Mouse (Mus musculus): ENCODE data around the gene 1700001C19Rik. TPM values are rescaled to one million over a fixed set of nuclear protein-coding genes. Genes with fewer than 3 reads are reported as not detected.
A peak's percentile ranks its signal among the peaks of the same experiment; 100 is the strongest.

Gene 1700001C19Rik
- polyA plus RNA-seq, 1 experiment from 2014 or later = 1.2 TPM

GRCm38 (mm10) chr17:47472435-47473350 is 35.5 kb upstream of the 1700001C19Rik start:
- 0 out of 2 replicates have a peak overlapping the region, but pooled peaks have one; percentile 15 for H3K4me2 ChIP-seq
- H3K27ac ChIP-seq (ENCODE audit: poor library complexity, severe bottlenecking) = peak overlapping the region; percentile 37
- no peaks in the 10 kb centered on the region for H3K36me3 ChIP-seq
- 0 out of 2 replicates have a peak overlapping the region, but pooled peaks have one; percentile 23 for H3K9ac ChIP-seq
- H3K4me1 ChIP-seq (replicated peaks) = peaks cover 33% of the 10 kb centered on the region
- no peak for ATAC-seq (ENCODE audit: insufficient number of reproducible peaks, low FRiP score)
- peaks cover 19% of the 10 kb centered on the region for H3K27me3 ChIP-seq (replicated peaks)
- no peaks in the 10 kb centered on the region for H3K9me3 ChIP-seq (replicated peaks)
- no peak overlapping the region for H3K4me3 ChIP-seq
- WGBS = 25% methylated on average over 15 of the region's 15 CpGs

GRCm38 (mm10) chr17:47470686-47471085 is 33.5 kb upstream of the 1700001C19Rik start:
- no peak for ATAC-seq (ENCODE audit: insufficient number of reproducible peaks, low FRiP score)
- no peaks in the 10 kb centered on the region for H3K36me3 ChIP-seq
- 70% methylated on average over 5 of the region's 5 CpGs for WGBS
- H3K9me3 ChIP-seq (replicated peaks) = no peaks in the 10 kb centered on the region
- H3K27me3 ChIP-seq (replicated peaks) = peaks cover 39% of the 10 kb centered on the region
- no peak overlapping the region for H3K4me2 ChIP-seq
- H3K27ac ChIP-seq (ENCODE audit: poor library complexity, severe bottlenecking) = no peak overlapping the region
- H3K4me3 ChIP-seq = no peak overlapping the region
- H3K9ac ChIP-seq = no peak overlapping the region
- H3K4me1 ChIP-seq (replicated peaks) = peaks cover 43% of the 10 kb centered on the region

DNA sequence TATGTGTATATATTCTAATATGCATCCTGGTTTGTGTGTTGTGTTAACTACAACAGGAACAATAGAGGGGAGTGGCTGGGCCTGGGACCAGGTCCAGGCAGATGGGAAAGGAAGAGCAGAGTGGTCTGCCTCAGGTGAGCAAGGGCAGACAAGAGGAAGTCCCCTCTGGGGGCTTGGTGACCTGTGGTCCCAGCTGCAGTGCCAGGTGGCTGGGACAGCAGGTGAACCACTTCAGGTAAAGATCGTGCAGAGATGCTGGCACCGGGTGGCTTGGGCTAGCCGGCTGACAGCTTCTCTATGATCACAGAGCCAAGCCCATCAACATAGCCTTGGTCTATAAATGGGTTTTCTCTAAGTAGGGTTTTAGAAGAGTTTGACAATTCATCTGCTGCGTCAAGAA is 32.9 kb upstream of the 1700001C19Rik start:
- H3K9ac ChIP-seq = no peak overlapping the region
- peaks cover 43% of the 10 kb centered on the region for H3K4me1 ChIP-seq (replicated peaks)
- H3K27me3 ChIP-seq (replicated peaks) = peaks cover 44% of the 10 kb centered on the region
- 87% methylated on average over 4 of the region's 4 CpGs for WGBS
- ATAC-seq (ENCODE audit: insufficient number of reproducible peaks, low FRiP score) = no peak
- no peak overlapping the region for H3K4me2 ChIP-seq
- H3K9me3 ChIP-seq (replicated peaks) = no peaks in the 10 kb centered on the region
- no peak overlapping the region for H3K4me3 ChIP-seq
- no peaks in the 10 kb centered on the region for H3K36me3 ChIP-seq
- H3K27ac ChIP-seq (ENCODE audit: poor library complexity, severe bottlenecking) = no peak overlapping the region

DNA sequence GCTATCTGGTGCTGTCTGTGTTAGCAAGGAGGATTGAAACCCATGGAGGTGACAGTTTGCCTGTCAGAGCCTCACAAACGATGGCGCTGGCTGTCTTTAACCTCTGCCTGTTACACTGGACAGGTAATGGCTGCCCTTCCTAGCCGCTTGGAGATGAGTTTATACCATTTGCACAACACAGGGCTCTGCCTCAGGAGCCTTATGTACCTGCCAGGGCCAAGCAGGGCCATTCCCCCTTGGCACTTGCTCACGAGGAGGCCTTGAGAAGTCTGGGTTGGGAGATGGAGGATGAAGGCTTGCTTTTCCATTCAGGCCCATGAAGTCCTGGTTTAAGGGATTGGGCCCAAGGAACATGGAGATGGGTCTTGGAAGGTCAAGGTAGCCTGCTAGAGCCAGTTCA is 32.5 kb upstream of the 1700001C19Rik start:
- peaks cover 49% of the 10 kb centered on the region for H3K27me3 ChIP-seq (replicated peaks)
- H3K4me1 ChIP-seq (replicated peaks) = peaks cover 43% of the 10 kb centered on the region
- no peak for ATAC-seq (ENCODE audit: insufficient number of reproducible peaks, low FRiP score)
- no peak overlapping the region for H3K27ac ChIP-seq (ENCODE audit: poor library complexity, severe bottlenecking)
- no peak overlapping the region for H3K4me3 ChIP-seq
- no peaks in the 10 kb centered on the region for H3K36me3 ChIP-seq
- no peak overlapping the region for H3K9ac ChIP-seq
- no peaks in the 10 kb centered on the region for H3K9me3 ChIP-seq (replicated peaks)
- WGBS = 85% methylated on average over 4 of the region's 4 CpGs
- H3K4me2 ChIP-seq = no peak overlapping the region

GRCm38 (mm10) chr17:47468466-47468865 is 31.3 kb upstream of the 1700001C19Rik start:
- no peaks in the 10 kb centered on the region for H3K36me3 ChIP-seq
- peaks cover 55% of the 10 kb centered on the region for H3K27me3 ChIP-seq (replicated peaks)
- WGBS = 4% methylated on average over 34 of the region's 34 CpGs
- peak overlapping the region; percentile 44 for H3K9ac ChIP-seq
- peak overlapping the region; percentile 42 for H3K4me3 ChIP-seq
- no peak for ATAC-seq (ENCODE audit: insufficient number of reproducible peaks, low FRiP score)
- H3K4me1 ChIP-seq (replicated peaks) = peaks cover 45% of the 10 kb centered on the region
- no peak overlapping the region for H3K27ac ChIP-seq (ENCODE audit: poor library complexity, severe bottlenecking)
- no peaks in the 10 kb centered on the region for H3K9me3 ChIP-seq (replicated peaks)
- peak overlapping the region; percentile 65 for H3K4me2 ChIP-seq

DNA sequence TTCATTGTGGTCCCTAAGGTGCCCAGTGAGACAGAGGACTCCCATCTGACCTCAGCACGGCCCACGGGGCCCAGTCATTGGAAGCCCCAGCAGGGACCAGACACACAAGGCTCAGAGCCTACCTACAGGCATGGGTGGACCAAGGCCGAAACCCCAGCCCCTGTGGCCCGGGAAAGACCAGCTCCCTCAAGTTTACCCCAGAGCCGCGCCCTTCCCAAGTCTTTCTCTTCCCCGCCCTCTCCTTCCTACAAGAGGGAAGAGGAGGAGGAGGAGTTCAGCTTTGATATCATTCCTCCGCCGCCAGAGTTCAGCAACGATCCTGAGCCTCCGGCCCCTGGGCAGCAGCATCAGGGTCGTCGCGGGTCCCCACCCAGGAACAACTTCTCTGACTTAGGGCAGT is 30.9 kb upstream of the 1700001C19Rik start:
- Histone ChIP-seq H3K4me1 (replicated peaks) (peaks cover 46% of the 10 kb centered on the region), H3K4me3 (peak overlapping the region; percentile 42), H3K9ac (peak overlapping the region; percentile 44; the same call in 1 of the 2 replicates), H3K9me3 (replicated peaks) (no peaks in the 10 kb centered on the region), H3K27ac (ENCODE audit: poor library complexity, severe bottlenecking) (no peak overlapping the region), H3K27me3 (replicated peaks) (peaks cover 55% of the 10 kb centered on the region), H3K36me3 (no peaks in the 10 kb centered on the region), H3K4me2 (peak overlapping the region; percentile 65)
- WGBS = 15% methylated on average over 14 of the region's 14 CpGs
- ATAC-seq (ENCODE audit: insufficient number of reproducible peaks, low FRiP score) = no peak

GRCm38 (mm10) chr17:47467659-47468058 is 30.5 kb upstream of the 1700001C19Rik start:
- Histone ChIP-seq H3K9me3 (replicated peaks) (no peaks in the 10 kb centered on the region), H3K36me3 (no peaks in the 10 kb centered on the region), H3K27ac (ENCODE audit: poor library complexity, severe bottlenecking) (no peak overlapping the region), H3K4me2 (peak overlapping the region; percentile 65), H3K4me3 (peak overlapping the region; percentile 42; the same call in 1 of the 2 replicates), H3K4me1 (replicated peaks) (peaks cover 46% of the 10 kb centered on the region), H3K27me3 (replicated peaks) (peaks cover 55% of the 10 kb centered on the region), H3K9ac (peak overlapping the region; percentile 44; the same call in 1 of the 2 replicates)
- ATAC-seq (ENCODE audit: insufficient number of reproducible peaks, low FRiP score) = no peak
- 69% methylated on average over 11 of the region's 11 CpGs for WGBS

- Histone ChIP-seq H3K4me3 (no peak overlapping the region), H3K27ac (ENCODE audit: poor library complexity, severe bottlenecking) (no peak overlapping the region), H3K4me2 (no peak overlapping the region), H3K9ac (no peak overlapping the region), H3K27me3 (replicated peaks) (peaks cover 55% of the 10 kb centered on the region), H3K9me3 (replicated peaks) (no peaks in the 10 kb centered on the region), H3K4me1 (replicated peaks) (peaks cover 49% of the 10 kb centered on the region), H3K36me3 (no peaks in the 10 kb centered on the region)
- no peak for ATAC-seq (ENCODE audit: insufficient number of reproducible peaks, low FRiP score)
- WGBS = 36% methylated on average over 9 of the region's 9 CpGs
Measured at GRCm38 (mm10) chr17:47466284-47466683, 29.1 kb upstream of the 1700001C19Rik start.

GRCm38 (mm10) chr17:47465016-47465415 is 27.8 kb upstream of the 1700001C19Rik start:
- Histone ChIP-seq H3K27me3 (replicated peaks) (peaks cover 53% of the 10 kb centered on the region), H3K36me3 (no peaks in the 10 kb centered on the region), H3K27ac (ENCODE audit: poor library complexity, severe bottlenecking) (no peak overlapping the region), H3K9ac (no peak overlapping the region), H3K4me3 (no peak overlapping the region), H3K4me2 (no peak overlapping the region), H3K9me3 (replicated peaks) (no peaks in the 10 kb centered on the region), H3K4me1 (replicated peaks) (peaks cover 41% of the 10 kb centered on the region)
- ATAC-seq (ENCODE audit: insufficient number of reproducible peaks, low FRiP score) = no peak
- 68% methylated on average over 11 of the region's 11 CpGs for WGBS

- Histone ChIP-seq H3K27ac (ENCODE audit: poor library complexity, severe bottlenecking) (no peak overlapping the region), H3K4me2 (no peak overlapping the region), H3K4me3 (no peak overlapping the region), H3K27me3 (replicated peaks) (peaks cover 47% of the 10 kb centered on the region), H3K9ac (no peak overlapping the region), H3K4me1 (replicated peaks) (peaks cover 45% of the 10 kb centered on the region), H3K36me3 (no peaks in the 10 kb centered on the region), H3K9me3 (replicated peaks) (no peaks in the 10 kb centered on the region)
- WGBS = 44% methylated on average over 12 of the region's 12 CpGs
- ATAC-seq (ENCODE audit: insufficient number of reproducible peaks, low FRiP score) = no peak
Measured at GRCm38 (mm10) chr17:47464248-47464965, 27.2 kb upstream of the 1700001C19Rik start.

- H3K27ac ChIP-seq (ENCODE audit: poor library complexity, severe bottlenecking) = peak overlapping the region; percentile 51; the same call in 1 of the 2 replicates
- peaks cover 38% of the 10 kb centered on the region for H3K27me3 ChIP-seq (replicated peaks)
- H3K9me3 ChIP-seq (replicated peaks) = no peaks in the 10 kb centered on the region
- no peak overlapping the region for H3K4me3 ChIP-seq
- no peak overlapping the region for H3K9ac ChIP-seq
- H3K4me2 ChIP-seq = no peak overlapping the region
- peaks cover 39% of the 10 kb centered on the region for H3K4me1 ChIP-seq (replicated peaks)
- 34% methylated on average over 9 of the region's 9 CpGs for WGBS
- ATAC-seq (ENCODE audit: insufficient number of reproducible peaks, low FRiP score) = no peak
- H3K36me3 ChIP-seq = no peaks in the 10 kb centered on the region
Measured at GRCm38 (mm10) chr17:47462728-47463388, 25.7 kb upstream of the 1700001C19Rik start.
